Mouse (Mus musculus) limb, embryonic 14.5 days (tissue): ENCODE data around the gene Scyl1. TPM values are rescaled to one million over a fixed set of nuclear protein-coding genes. Genes with fewer than 3 reads are reported as not detected.

ENCODE experiments used
- ATAC-seq: fragments of 200-750 bp; cut with Nextera tagmentation; 2 replicates; pipeline ENCODE4 v1.8.0; 2017; ENCODE audit warnings: low read depth, moderate number of reproducible peaks, moderate TSS enrichment; ENCODE audit not compliant: low FRiP score
- DNase-seq: peaks from one replicate; pipeline ENCODE4 v3.0.0-alpha.2; 2015; ENCODE audit warnings: low spot score
- H3K27ac ChIP-seq: fragments of 300-500 bp; sonication (generic); replicated peaks from 2 replicates; pipeline ENCODE4 v1.5.1; 2014; ENCODE audit warnings: low read depth, mild to moderate bottlenecking, low read length, moderate library complexity, mixed read lengths
- H3K27me3 ChIP-seq: fragments of 300-500 bp; sonication (generic); 2 replicates; pipeline ENCODE4 v1.6.1; 2014; ENCODE audit warnings: low read length, mixed read lengths; ENCODE audit not compliant: control insufficient read depth, insufficient read depth
- H3K36me3 ChIP-seq: fragments of 300-500 bp; sonication (generic); 2 replicates; pipeline ENCODE4 v1.6.1; 2014; ENCODE audit warnings: mild to moderate bottlenecking, low read length, moderate library complexity, mixed read lengths; ENCODE audit not compliant: control insufficient read depth, insufficient read depth
- H3K4me1 ChIP-seq: fragments of 300-500 bp; sonication (generic); 2 replicates; pipeline ENCODE4 v1.6.1; 2014; ENCODE audit warnings: antibody characterized with exemption, low read length, mixed read lengths; ENCODE audit not compliant: control insufficient read depth, insufficient read depth
- H3K4me2 ChIP-seq: fragments of 300-500 bp; sonication (generic); replicated peaks from 2 replicates; pipeline ENCODE4 v1.6.1; 2014; ENCODE audit warnings: low read depth, mild to moderate bottlenecking, low read length, moderate library complexity; ENCODE audit not compliant: severe bottlenecking
- H3K4me3 ChIP-seq: fragments of 300-500 bp; sonication (generic); replicated peaks from 2 replicates; pipeline ENCODE4 v1.5.1; 2014; ENCODE audit warnings: low read length
- H3K9ac ChIP-seq: fragments of 300-500 bp; sonication (generic); 2 replicates; pipeline ENCODE4 v1.6.1; 2014; ENCODE audit warnings: mild to moderate bottlenecking, low read depth, low read length, moderate library complexity; ENCODE audit not compliant: severe bottlenecking
- H3K9me3 ChIP-seq: fragments of 300-500 bp; sonication (generic); 2 replicates; pipeline ENCODE4 v1.6.1; 2016; ENCODE audit warnings: low read length; ENCODE audit not compliant: control insufficient read depth
- POLR2A ChIP-seq: fragments of 200-500 bp; IDR thresholded peaks from 2 replicates; pipeline ENCODE4 v1.8.0; 2012; ENCODE audit warnings: inconsistent platforms, mild to moderate bottlenecking, moderate library complexity, borderline replicate concordance; ENCODE audit not compliant: insufficient read depth, insufficient read length; ENCODE audit errors: extremely low read depth
- WGBS: fragments of 180-500 bp; shearing (Covaris S2); extraction: QIAGEN DNeasy Blood & Tissue Kit; methylation state at CpG from one replicate; pipeline ENCODE4 v1.1.7; 2014; 5-methylcytosine and 5-hydroxymethylcytosine counted together
- polyA plus RNA-seq, 2 experiments: library from polyadenylated mRNA; depleted of rRNA in 1 of 2; stranded (reverse) in 1 of 2; unstranded in 1 of 2; fragments of >200 nt; fragmentation: Nextera tagmentation in 1 of 2; extraction: Ambion mirVana in 1 of 2; gene quantifications; 2 replicates each; pipeline versions ENCODE4 v1.2.1 to v1.2.3; 2012 to 2014

Scyl1 gene
- polyA plus RNA-seq, 2 experiments: 81.1 to 152 TPM

DNA sequence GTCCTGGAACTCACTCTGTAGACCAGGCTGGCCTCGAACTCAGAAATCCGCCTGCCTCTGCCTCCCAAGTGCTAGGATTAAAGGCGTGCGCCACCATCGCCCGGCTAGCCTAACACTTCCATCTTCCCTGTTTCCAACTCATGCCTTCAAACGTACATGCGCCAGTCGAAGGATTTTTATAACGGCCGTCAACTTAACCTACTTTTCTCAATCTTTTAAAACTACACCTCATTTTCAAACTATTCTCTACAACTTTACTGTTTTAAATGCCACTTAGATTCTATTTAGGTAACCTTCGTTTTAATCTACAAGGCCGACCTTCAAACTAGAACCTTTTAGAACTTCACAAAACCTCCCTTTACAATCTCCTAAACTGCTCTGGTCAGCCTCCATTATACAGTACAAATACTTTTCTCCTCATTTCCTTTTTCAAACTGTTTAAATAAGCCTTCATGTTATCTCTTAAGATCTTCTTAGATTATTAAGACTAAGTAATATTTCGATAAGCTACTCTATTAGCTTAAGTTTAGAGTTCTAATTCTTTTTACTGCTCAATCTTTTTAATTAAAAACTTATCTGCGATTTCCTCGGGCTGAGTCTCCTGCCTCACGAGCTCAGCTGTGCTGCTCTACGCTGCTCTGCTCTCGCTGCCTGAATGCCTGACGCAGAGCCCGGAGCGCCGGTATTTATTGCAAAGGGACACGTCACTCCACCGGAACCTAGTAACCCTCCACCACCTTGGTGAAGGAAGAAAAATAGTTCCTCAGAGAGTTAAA, 31.0 kb upstream of the Scyl1 start:
- DNase-seq: peak; percentile 96
- peak overlapping the region; percentile 74 for H3K4me3 ChIP-seq
- peaks cover 25% of the 10 kb centered on the region for H3K4me1 ChIP-seq
- H3K27me3 ChIP-seq: no peaks in the 10 kb centered on the region
- H3K4me2 ChIP-seq: peak overlapping the region; percentile 97
- H3K36me3 ChIP-seq: peaks cover 28% of the 10 kb centered on the region
- ATAC-seq: peak; percentile 64; the same call in 1 of the 2 replicates
- H3K9ac ChIP-seq: peak overlapping the region; percentile 98
- WGBS: 0% methylated on average over 25 of the region's 25 CpGs
- peak; percentile 100 for TF ChIP-seq POLR2A
- peak overlapping the region; percentile 100 for H3K27ac ChIP-seq
- H3K9me3 ChIP-seq: no peaks in the 10 kb centered on the region

GRCm38 (mm10) chr19:5801432-5801964, 30.3 kb upstream of the Scyl1 start:
- ATAC-seq (no peak), DNase-seq (no peak)
- Histone ChIP-seq H3K9me3 (no peaks in the 10 kb centered on the region), H3K27ac (peak overlapping the region; percentile 100), H3K4me1 (peaks cover 25% of the 10 kb centered on the region), H3K9ac (peak overlapping the region; percentile 98), H3K27me3 (no peaks in the 10 kb centered on the region), H3K4me3 (peak overlapping the region; percentile 74), H3K4me2 (peak overlapping the region; percentile 97), H3K36me3 (peaks cover 35% of the 10 kb centered on the region)
- no peak for TF ChIP-seq POLR2A
- WGBS: 8% methylated on average over 3 of the region's 3 CpGs

GRCm38 (mm10) chr19:5800632-5801431, 29.6 kb upstream of the Scyl1 start:
- Histone ChIP-seq H3K36me3 (peaks cover 41% of the 10 kb centered on the region), H3K27me3 (no peaks in the 10 kb centered on the region), H3K27ac (peak overlapping the region; percentile 100), H3K4me2 (peak overlapping the region; percentile 97), H3K9me3 (no peaks in the 10 kb centered on the region), H3K9ac (peak overlapping the region; percentile 98), H3K4me3 (peak overlapping the region; percentile 74), H3K4me1 (peaks cover 24% of the 10 kb centered on the region)
- no peak for ATAC-seq
- TF ChIP-seq POLR2A: no peak; the same call in 1 of the 2 replicates
- DNase-seq: peak; percentile 36
- 0% methylated on average over 19 of the region's 19 CpGs for WGBS

DNA sequence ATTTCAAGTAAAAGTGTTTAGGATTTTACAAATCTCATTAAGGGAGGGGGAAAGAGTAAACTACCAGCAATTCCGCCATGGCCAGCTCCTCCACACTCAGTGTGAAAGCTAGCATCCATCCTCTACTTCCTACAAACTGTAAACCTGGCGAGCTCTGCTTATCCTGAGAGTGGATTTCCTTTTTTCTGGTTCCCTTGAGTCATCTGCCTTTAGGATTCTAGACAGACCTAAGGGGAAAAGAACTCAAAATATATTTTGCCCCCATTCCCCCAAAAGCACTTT, 29.1 kb upstream of the Scyl1 start:
- peak overlapping the region; percentile 74 for H3K4me3 ChIP-seq
- H3K4me2 ChIP-seq: peak overlapping the region; percentile 97
- H3K27ac ChIP-seq: peak overlapping the region; percentile 100
- DNase-seq (no peak), ATAC-seq (no peak)
- no peaks in the 10 kb centered on the region for H3K27me3 ChIP-seq
- 2% methylated on average over 2 of the region's 2 CpGs for WGBS
- peak overlapping the region; percentile 98 for H3K9ac ChIP-seq
- H3K4me1 ChIP-seq: peaks cover 24% of the 10 kb centered on the region
- TF ChIP-seq POLR2A: no peak
- no peaks in the 10 kb centered on the region for H3K9me3 ChIP-seq
- H3K36me3 ChIP-seq: peaks cover 47% of the 10 kb centered on the region

GRCm38 (mm10) chr19:5799566-5800349, 28.5 kb upstream of the Scyl1 start:
- peak; percentile 45 for DNase-seq

More at GRCm38 (mm10) chr19:5799566-5800349, 28.5 kb upstream of the Scyl1 start:
- H3K4me3 ChIP-seq: peak overlapping the region; percentile 74
- H3K27ac ChIP-seq: peak overlapping the region; percentile 100
- no peak for TF ChIP-seq POLR2A
- no peak for ATAC-seq
- under 1% methylated on average over 10 of the region's 10 CpGs for WGBS
- H3K4me2 ChIP-seq: peak overlapping the region; percentile 97
- H3K9ac ChIP-seq: peak overlapping the region; percentile 98
- H3K4me1 ChIP-seq: peaks cover 23% of the 10 kb centered on the region
- H3K27me3 ChIP-seq: no peaks in the 10 kb centered on the region
- H3K36me3 ChIP-seq: peaks cover 52% of the 10 kb centered on the region
- no peaks in the 10 kb centered on the region for H3K9me3 ChIP-seq
